In the genomic region with DNA sequence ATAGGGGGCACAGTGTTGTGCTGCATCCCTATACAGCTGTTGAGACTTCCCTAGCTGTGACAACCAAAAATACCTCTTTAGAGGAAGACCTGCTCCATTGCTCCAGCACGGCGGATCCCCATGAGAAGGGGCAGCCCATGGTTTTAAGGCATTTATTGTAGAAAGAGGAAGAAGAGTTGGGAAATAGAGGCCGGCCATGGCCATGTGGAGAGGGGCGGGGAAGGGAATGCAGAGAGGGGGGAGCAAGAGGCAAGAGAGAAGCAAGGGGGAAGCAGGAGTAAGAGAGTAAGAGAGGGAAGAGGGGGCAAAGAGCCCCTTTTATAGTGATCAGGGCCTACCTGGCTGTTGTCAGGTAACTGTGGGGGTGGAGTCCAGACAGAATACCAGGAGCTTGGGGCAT, we compare ENCODE assay signal across 22 mouse cellular contexts. TPM values are rescaled to one million over a fixed set of nuclear protein-coding genes. Genes with fewer than 3 reads are reported as not detected.
"Had no signal": no experiment of that assay in that cellular context is flagged by ENCODE, and none has a peak within 500 bp of the region (broad histone marks: within the 10 kb centered on the region; RNA-seq: fewer than 3 reads in every experiment).

No protein-coding gene starts in this region.

- H3K4me3 ChIP-seq: liver, embryonic 13.5 days; liver, embryonic 15.5 days; lung, embryonic 15.5 days; megakaryocyte, embryonic 14.5 days; midbrain, embryonic 13.5 days; neural tube, embryonic 12.5 days had no signal

- DNase-seq: liver, embryonic 13.5 days; liver, postnatal 0 days; lung, adult 2 months; lung, postnatal 14 days; lung, postnatal 36 days; retina, postnatal 1 day; right cerebral cortex, adult 18-20 months; right cerebral cortex, postnatal 25 days; right cerebral cortex, postnatal 4 days; spleen, adult 18-20 months; thymus, adult 18-20 months; thymus, postnatal 14 days; thymus, postnatal 4 days had no signal

- H3K4me2 ChIP-seq: liver, embryonic 13.5 days; liver, embryonic 15.5 days; lung, embryonic 15.5 days; midbrain, embryonic 11.5 days; midbrain, embryonic 13.5 days; neural tube, embryonic 12.5 days had no signal

- H3K36me3 ChIP-seq: liver, embryonic 13.5 days; liver, embryonic 15.5 days; lung, embryonic 15.5 days; midbrain, embryonic 13.5 days; neural tube, embryonic 12.5 days had no signal

- H3K27me3 ChIP-seq: liver, embryonic 13.5 days; liver, embryonic 15.5 days; neural tube, embryonic 12.5 days had no signal

- H3K27ac ChIP-seq: liver, embryonic 13.5 days; liver, embryonic 15.5 days; lung, embryonic 15.5 days; macrophage; midbrain, embryonic 13.5 days; neural tube, embryonic 12.5 days had no signal

- H3K4me1 ChIP-seq: midbrain, embryonic 13.5 days; neural tube, embryonic 12.5 days had no signal

- H3K9ac ChIP-seq: liver, embryonic 13.5 days; liver, embryonic 15.5 days; liver, postnatal 0 days; lung, embryonic 15.5 days; midbrain, embryonic 13.5 days; neural tube, embryonic 12.5 days had no signal

- H3K9me3 ChIP-seq: liver, embryonic 13.5 days; liver, embryonic 15.5 days; lung, embryonic 15.5 days; megakaryocyte, embryonic 14.5 days; neural tube, embryonic 12.5 days had no signal

- ATAC-seq: liver, postnatal 0 days; lung, postnatal 0 days; midbrain, embryonic 13.5 days; midbrain, embryonic 16.5 days had no signal

RNA-seq across cellular contexts. Expression of gene Tmem119, which starts 9.8 kb away (rescaled TPM):
- polyA plus RNA-seq: macrophage had no signal
